Mouse (Mus musculus) monocyte, adult 2 months (primary cell): ENCODE data around the gene Defa17.
"Not testable (repeated sequence)": the region's sequence is repeated elsewhere in the genome, so short reads cannot be mapped to it uniquely, and the experiment has no call there.

Experiments
- DNase-seq, 2 experiments: peaks; one replicate each; pipeline ENCODE4 v3.0.0; 2022; ENCODE audit warnings: low spot score in 2 of 2, low read depth in 1 of 2

The Defa17 gene

GRCm38 (mm10) chr8:21655480-21655879 lies at the start of gene Defa17:
Gene Defa17 (plus strand): TSS chr8:21655780.
- DNase-seq, result not testable (repeated sequence)

GRCm38 (mm10) chr8:21617883-21618282 lies 37.7 kb upstream of the Defa17 start, which contains the start of gene Defa26:
Gene Defa26 (plus strand): TSS chr8:21618183.
- not testable (repeated sequence) for DNase-seq

- DNase-seq, result not testable (repeated sequence)
These were observed 9.9 kb downstream of the Defa17 start, which contains the start of gene Defa34 for GRCm38 (mm10) chr8:21665497-21665896. Gene Defa34 (plus strand): TSS chr8:21665797.

DNA sequence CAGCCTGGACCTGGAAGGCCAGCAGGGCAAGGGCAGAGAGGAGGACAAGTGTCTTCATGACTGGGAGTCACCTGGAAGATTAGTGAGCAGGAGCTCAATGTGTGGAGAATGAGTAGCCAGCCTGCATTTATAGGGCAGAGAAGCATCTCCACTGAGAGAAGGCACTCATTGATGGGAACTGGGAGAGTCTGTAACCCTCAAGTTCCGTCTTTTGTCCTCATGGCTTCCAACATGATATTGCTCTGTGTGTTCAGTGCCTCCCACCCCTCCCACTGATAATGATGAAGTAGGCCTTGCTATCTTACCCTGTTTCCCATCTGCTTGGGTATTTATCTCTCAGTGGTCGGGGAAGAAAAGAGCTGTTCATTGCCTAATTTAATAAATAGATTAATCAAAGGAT lies 48.0 kb downstream of the Defa17 start, which contains the start of gene AY761184:
Gene AY761184, minus strand, starts transcription at position 101 of the 400 bp plus-strand sequence.
- DNase-seq, result not testable (repeated sequence)
